Mouse (Mus musculus): ENCODE results near the gene Alox12. TPM values are rescaled to one million over a fixed set of nuclear protein-coding genes. Genes with fewer than 3 reads are reported as not detected.

Gene Alox12
- 2.5 TPM for polyA plus RNA-seq (2014; fragmentation: Illumina TruSeq; extraction: RNeasy Lipid Tissue Mini Kit (QIAGEN cat#74804))

DNA sequence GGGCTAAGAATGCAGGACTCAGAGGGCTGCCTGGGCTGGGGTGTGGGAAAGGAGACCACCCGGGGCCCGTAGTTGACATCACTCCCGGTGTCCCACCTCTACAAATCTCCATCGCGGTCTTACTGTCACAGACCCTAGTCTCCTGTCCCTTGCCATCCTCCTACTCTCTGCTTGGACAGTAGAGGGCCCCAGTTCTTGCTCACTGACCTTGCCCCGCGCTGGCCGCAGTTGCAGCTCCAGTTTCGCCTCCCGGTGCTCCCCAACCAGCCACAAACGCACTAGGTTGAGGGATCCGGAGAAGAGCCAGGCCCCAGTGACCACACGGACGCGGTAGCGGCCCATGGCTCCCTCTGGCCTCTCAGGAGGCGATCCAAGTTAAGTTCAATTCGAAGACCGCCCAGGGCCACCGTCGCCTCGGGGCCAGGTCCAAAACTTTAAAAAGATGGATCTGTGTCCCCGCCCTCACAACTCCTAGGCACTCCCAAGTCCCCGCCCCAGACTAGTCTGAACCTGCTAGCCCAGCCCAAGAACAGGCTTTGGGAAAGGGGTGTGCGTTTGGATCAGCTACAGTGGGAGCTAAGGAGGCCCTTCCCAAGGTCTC is at the start of gene Alox12:
Gene Alox12 (minus strand): TSS at position 423 of the 601 bp plus-strand sequence.

DNA sequence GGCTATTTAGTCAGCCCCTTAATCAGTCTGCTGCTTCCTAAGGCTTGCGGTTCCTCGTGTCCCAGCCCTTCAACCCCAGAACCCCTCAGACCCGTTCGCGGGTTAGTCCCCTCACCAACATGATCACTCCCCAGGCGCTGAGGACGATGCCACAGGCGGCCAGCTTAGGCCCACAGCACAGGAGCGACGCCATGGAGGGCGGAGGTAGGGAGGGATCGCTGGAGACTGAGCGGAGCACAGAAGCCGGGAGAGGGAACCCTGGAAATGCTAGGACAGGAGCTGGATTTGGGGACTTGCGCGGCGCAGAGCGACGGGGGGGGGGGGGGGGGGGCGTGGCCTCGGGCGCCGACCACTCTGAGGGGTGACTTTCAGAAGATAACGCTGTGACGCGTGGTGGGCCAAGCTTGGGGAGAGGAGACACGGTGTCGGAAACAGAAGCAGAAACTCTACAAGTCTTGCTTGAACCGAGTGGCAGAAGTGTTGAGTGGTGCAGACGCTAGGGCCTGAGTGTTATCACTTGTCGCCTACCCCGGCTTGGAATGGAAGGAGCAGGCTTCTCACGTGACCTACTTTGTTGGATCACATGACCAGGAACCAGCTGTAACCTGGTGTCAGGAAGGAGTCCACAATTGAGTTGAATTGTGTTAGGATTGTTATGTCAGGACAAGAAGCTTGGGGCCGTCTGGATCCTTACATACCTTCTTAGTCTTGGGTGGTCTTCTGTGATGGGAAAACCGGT is 15.4 kb downstream of the Alox12 start, which contains the start of the genes Gm21988 and Rnasek:
Gene Gm21988 (minus strand): TSS at position 290 of the 739 bp plus-strand sequence.
Gene Rnasek (minus strand): TSS at position 302 of the 739 bp plus-strand sequence.

GRCm38 (mm10) chr11:70237457-70238167 is 17.5 kb downstream of the Alox12 start, which contains the start of gene 0610010K14Rik:
0610010K14Rik (minus strand) TSS chr11:70237914.

GRCm38 (mm10) chr11:70229260-70230010 is 25.7 kb downstream of the Alox12 start, which contains the start of gene Bcl6b:
Bcl6b (minus strand) TSS chr11:70229798.

DNA sequence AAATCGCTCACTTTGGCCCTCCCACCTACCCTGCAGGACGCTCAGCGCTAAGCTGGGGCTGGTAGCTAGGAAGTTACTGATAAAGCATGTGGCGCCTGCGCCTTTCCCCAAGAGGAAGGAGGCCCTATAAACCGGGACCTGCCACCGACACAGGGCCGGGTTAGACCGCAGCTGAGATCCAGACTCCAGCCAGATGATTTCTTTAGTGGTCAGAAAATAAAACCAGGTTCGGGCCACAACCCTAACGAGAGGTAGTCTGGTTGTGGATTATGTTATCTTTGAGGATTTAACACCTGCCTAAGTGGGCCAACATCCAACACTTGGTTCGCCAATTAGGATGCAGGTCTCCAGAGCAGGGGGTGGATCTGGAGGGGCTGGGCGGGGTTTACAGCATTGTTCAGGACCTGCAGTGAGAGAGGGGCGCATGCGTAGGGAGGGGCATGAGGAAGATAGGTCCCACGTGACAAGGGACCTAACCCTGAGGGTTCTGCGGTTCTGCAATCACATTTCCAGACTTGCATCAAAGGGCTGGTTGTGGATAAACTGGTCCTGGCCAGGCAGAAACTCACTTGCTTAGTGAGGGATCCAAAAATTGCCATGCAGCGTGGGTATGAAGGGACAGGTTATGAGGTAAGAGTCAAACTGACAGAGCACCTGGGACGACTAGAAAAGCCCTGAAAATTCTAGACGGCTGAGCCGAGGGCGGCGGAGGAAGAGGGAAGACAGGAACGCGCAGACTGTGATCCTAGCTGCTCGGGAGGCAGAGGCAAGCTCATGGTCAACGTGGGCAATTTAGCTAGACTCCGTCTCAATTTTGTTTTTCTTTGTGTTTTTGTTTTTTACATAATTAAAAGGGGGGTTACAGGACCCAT is 34.2 kb downstream of the Alox12 start, which contains the start of gene Slc16a13:
Gene Slc16a13 (minus strand): TSS at position 334 of the 872 bp plus-strand sequence.

GRCm38 (mm10) chr11:70212423-70212822 is 42.7 kb downstream of the Alox12 start, which contains the start of gene Slc16a11:
Slc16a11 (plus strand) TSS chr11:70212752.

Other genes starting within 250 kb of the Alox12 start
- gene Acadvl, start 239.9 kb downstream of the Alox12 start, polyA plus RNA-seq (2014; fragmentation: Illumina TruSeq; extraction: RNeasy Lipid Tissue Mini Kit (QIAGEN cat#74804)): 5.8 TPM
- gene Dlg4, start 238.4 kb downstream of the Alox12 start, polyA plus RNA-seq (2014; fragmentation: Illumina TruSeq; extraction: RNeasy Lipid Tissue Mini Kit (QIAGEN cat#74804)): 1.7 TPM
- not detected for gene Asgr1, start 201.3 kb downstream of the Alox12 start, polyA plus RNA-seq (2014; fragmentation: Illumina TruSeq; extraction: RNeasy Lipid Tissue Mini Kit (QIAGEN cat#74804))
- gene Asgr2, start 162.7 kb downstream of the Alox12 start, polyA plus RNA-seq (2014; fragmentation: Illumina TruSeq; extraction: RNeasy Lipid Tissue Mini Kit (QIAGEN cat#74804)): 0.80 TPM
- 21.9 TPM for gene Mgl2, start 125.0 kb downstream of the Alox12 start, polyA plus RNA-seq (2014; fragmentation: Illumina TruSeq; extraction: RNeasy Lipid Tissue Mini Kit (QIAGEN cat#74804))
- 3.7 TPM for gene Clec10a, start 99.2 kb downstream of the Alox12 start, polyA plus RNA-seq (2014; fragmentation: Illumina TruSeq; extraction: RNeasy Lipid Tissue Mini Kit (QIAGEN cat#74804))
- not detected for gene Slc16a11, start 42.6 kb downstream of the Alox12 start, polyA plus RNA-seq (2014; fragmentation: Illumina TruSeq; extraction: RNeasy Lipid Tissue Mini Kit (QIAGEN cat#74804))
- 3.1 TPM for gene Slc16a13, start 34.3 kb downstream of the Alox12 start, polyA plus RNA-seq (2014; fragmentation: Illumina TruSeq; extraction: RNeasy Lipid Tissue Mini Kit (QIAGEN cat#74804))
- gene Bcl6b, start 25.6 kb downstream of the Alox12 start, polyA plus RNA-seq (2014; fragmentation: Illumina TruSeq; extraction: RNeasy Lipid Tissue Mini Kit (QIAGEN cat#74804)): 7.3 TPM
- 2.4 TPM for gene 0610010K14Rik, start 17.4 kb downstream of the Alox12 start, polyA plus RNA-seq (2014; fragmentation: Illumina TruSeq; extraction: RNeasy Lipid Tissue Mini Kit (QIAGEN cat#74804))
- gene Gm21988, start 15.5 kb downstream of the Alox12 start, polyA plus RNA-seq (2014; fragmentation: Illumina TruSeq; extraction: RNeasy Lipid Tissue Mini Kit (QIAGEN cat#74804)): 0.37 TPM
- 25.1 TPM for gene Rnasek, start 15.5 kb downstream of the Alox12 start, polyA plus RNA-seq (2014; fragmentation: Illumina TruSeq; extraction: RNeasy Lipid Tissue Mini Kit (QIAGEN cat#74804))
- gene Alox12e, start 67.3 kb upstream of the Alox12 start, polyA plus RNA-seq (2014; fragmentation: Illumina TruSeq; extraction: RNeasy Lipid Tissue Mini Kit (QIAGEN cat#74804)): 2.4 TPM
- gene Alox15, start 96.7 kb upstream of the Alox12 start, polyA plus RNA-seq (2014; fragmentation: Illumina TruSeq; extraction: RNeasy Lipid Tissue Mini Kit (QIAGEN cat#74804)): 13.4 TPM
- gene Pelp1, start 154.7 kb upstream of the Alox12 start, polyA plus RNA-seq (2014; fragmentation: Illumina TruSeq; extraction: RNeasy Lipid Tissue Mini Kit (QIAGEN cat#74804)): 21.0 TPM
- 0.91 TPM for gene Arrb2, start 177.3 kb upstream of the Alox12 start, polyA plus RNA-seq (2014; fragmentation: Illumina TruSeq; extraction: RNeasy Lipid Tissue Mini Kit (QIAGEN cat#74804))
- gene Med11, start 196.6 kb upstream of the Alox12 start, polyA plus RNA-seq (2014; fragmentation: Illumina TruSeq; extraction: RNeasy Lipid Tissue Mini Kit (QIAGEN cat#74804)): 7.2 TPM
- 0.31 TPM for gene Zmynd15, start 204.1 kb upstream of the Alox12 start, polyA plus RNA-seq (2014; fragmentation: Illumina TruSeq; extraction: RNeasy Lipid Tissue Mini Kit (QIAGEN cat#74804))
- gene Cxcl16, start 204.6 kb upstream of the Alox12 start, polyA plus RNA-seq (2014; fragmentation: Illumina TruSeq; extraction: RNeasy Lipid Tissue Mini Kit (QIAGEN cat#74804)): 14.6 TPM
- 2.7 TPM for gene Tm4sf5, start 249.9 kb upstream of the Alox12 start, polyA plus RNA-seq (2014; fragmentation: Illumina TruSeq; extraction: RNeasy Lipid Tissue Mini Kit (QIAGEN cat#74804))

Data from ovary, adult 10 weeks (tissue).